Mouse (Mus musculus) embryonic fibroblast, embryonic 13.5 days (primary cell): ENCODE measurements at regions not wholly inside any gene's neighbourhood (a gene's known extent, or its start where the extent isn't known, plus 50 kb on each side); places are given as distances from the start of the nearest gene placed in this dataset.

ENCODE experiments used
- CTCF ChIP-seq: IDR thresholded peaks from 2 replicates; pipeline ENCODE4 v1.5.1; 2011; ENCODE audit warnings: mild to moderate bottlenecking, control low read depth, low read length, moderate library complexity, borderline replicate concordance; ENCODE audit not compliant: insufficient read depth
- POLR2A ChIP-seq: IDR thresholded peaks from 2 replicates; pipeline ENCODE4 v1.6.1; 2011; ENCODE audit warnings: low read depth, mild to moderate bottlenecking, control low read depth, low read length, moderate library complexity

- TF ChIP-seq CTCF (no peak), POLR2A (no peak)
Observed at GRCm38 (mm10) chr3:152006747-152007146, 159.3 kb downstream of the Gipc2 start.
